4 mouse cellular contexts compared by ENCODE assay signal in the genomic region with DNA sequence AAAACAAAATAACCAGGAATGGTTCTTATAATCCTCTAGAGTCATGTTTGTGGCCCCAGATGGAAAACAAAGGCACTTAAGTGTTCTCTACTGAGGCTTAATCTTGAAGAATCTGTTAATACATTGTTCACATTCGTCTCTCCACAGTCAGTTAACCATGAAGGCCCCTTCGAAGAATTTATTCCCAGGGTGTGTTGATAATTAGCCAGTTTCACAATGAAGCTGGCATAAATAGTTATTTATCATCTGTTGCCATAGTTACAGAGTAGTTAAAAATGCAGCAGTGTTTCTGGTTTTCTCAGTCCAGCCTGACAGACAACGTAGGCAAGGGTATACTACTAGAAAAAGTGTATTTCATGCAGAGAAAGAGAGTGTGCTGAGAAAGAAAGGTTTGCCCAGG. TPM values are rescaled to one million over a fixed set of nuclear protein-coding genes. Genes with fewer than 3 reads are reported as not detected.
"Had no signal": no experiment of that assay in that cellular context is flagged by ENCODE, and none has a peak within 500 bp of the region (broad histone marks: within the 10 kb centered on the region; RNA-seq: fewer than 3 reads in every experiment).

No protein-coding gene starts in this region.

RNA-seq across cellular contexts. Expression of a gene that starts 25.0 kb away (rescaled TPM):
- polyA plus RNA-seq: liver, embryonic 11.5 days; liver, embryonic 15.5 days; lung, adult 2 months; midbrain, embryonic 11.5 days had no signal
